Mouse (Mus musculus) spleen, adult 2 months (tissue): ENCODE data around the gene Smlr1. TPM values are rescaled to one million over a fixed set of nuclear protein-coding genes. Genes with fewer than 3 reads are reported as not detected.

Experiments used
- DNase-seq, 2 experiments: peaks; one replicate each; pipeline versions ENCODE4 v3.0.0 to v3.0.0-alpha.2; 2012 to 2021; ENCODE audit warnings: low spot score in 2 of 2, low read depth in 1 of 2
- H3K27ac ChIP-seq: fragments of 200-500 bp; 2 replicates; pipeline ENCODE4 v1.5.1; 2012; ENCODE audit warnings: low read length, inconsistent platforms; ENCODE audit not compliant: insufficient read depth
- H3K27me3 ChIP-seq: fragments of 200-500 bp; 2 replicates; pipeline ENCODE4 v1.6.1; 2012; ENCODE audit warnings: mild to moderate bottlenecking, moderate library complexity, low read length, inconsistent platforms; ENCODE audit not compliant: control insufficient read depth, insufficient read depth
- H3K36me3 ChIP-seq: fragments of 200-500 bp; 2 replicates; pipeline ENCODE4 v1.6.1; 2012; ENCODE audit warnings: mild to moderate bottlenecking, low read length, inconsistent platforms; ENCODE audit not compliant: control insufficient read depth, insufficient read depth
- H3K4me1 ChIP-seq: fragments of 200-500 bp; 2 replicates; pipeline ENCODE4 v1.6.1; 2011; ENCODE audit warnings: inconsistent platforms; ENCODE audit not compliant: control insufficient read depth, insufficient read depth, insufficient read length
- H3K4me3 ChIP-seq: fragments of 200-500 bp; 2 replicates; pipeline ENCODE4 v1.5.1; 2011; ENCODE audit warnings: mild to moderate bottlenecking, inconsistent platforms; ENCODE audit not compliant: insufficient read depth, insufficient read length; ENCODE audit errors: extremely low read depth
- CTCF ChIP-seq: fragments of 200-500 bp; IDR thresholded peaks from 2 replicates; pipeline ENCODE4 v1.5.1; 2011; ENCODE audit warnings: mild to moderate bottlenecking, inconsistent platforms; ENCODE audit not compliant: insufficient read depth, insufficient read length, insufficient replicate concordance; ENCODE audit errors: extremely low read depth
- POLR2A ChIP-seq: fragments of 200-500 bp; IDR thresholded peaks from 2 replicates; pipeline ENCODE4 v1.6.1; 2011; ENCODE audit warnings: low read depth, low read length, inconsistent platforms
- WGBS: fragments of 180-500 bp; shearing (Covaris S2); methylation state at CpG from one replicate; pipeline ENCODE4 v1.1.7; 2018; 5-methylcytosine and 5-hydroxymethylcytosine counted together
- polyA plus RNA-seq: library from polyadenylated mRNA; depleted of rRNA; stranded (reverse); fragments of >200 nt; gene quantifications from 2 replicates; pipeline ENCODE4 v1.2.3, GENCODE M21; 2012

Smlr1 gene
- polyA plus RNA-seq, 1 experiment: not detected

- 83% methylated on average over 4 of the region's 4 CpGs for WGBS
- Histone ChIP-seq H3K36me3 (peaks cover 11% of the 10 kb centered on the region), H3K27ac (no peak overlapping the region), H3K27me3 (no peaks in the 10 kb centered on the region), H3K4me3 (no peak overlapping the region), H3K4me1 (no peaks in the 10 kb centered on the region)
- no peak for DNase-seq
- no peak for TF ChIP-seq POLR2A
- no peak for TF ChIP-seq CTCF
Observed at GRCm38 (mm10) chr10:25526622-25527021, 9.4 kb downstream of the Smlr1 start.

- Histone ChIP-seq H3K27ac (no peak overlapping the region), H3K27me3 (no peaks in the 10 kb centered on the region), H3K4me3 (no peak overlapping the region), H3K4me1 (no peaks in the 10 kb centered on the region), H3K36me3 (peaks cover 12% of the 10 kb centered on the region)
- 91% methylated on average over 4 of the region's 4 CpGs for WGBS
- TF ChIP-seq CTCF: no peak
- no peak for TF ChIP-seq POLR2A
- DNase-seq: no peak
Observed at GRCm38 (mm10) chr10:25526156-25526555, 9.9 kb downstream of the Smlr1 start.

GRCm38 (mm10) chr10:25523727-25524126 lies 12.3 kb downstream of the Smlr1 start:
- no peak for TF ChIP-seq POLR2A
- no peak for TF ChIP-seq CTCF
- H3K27me3 ChIP-seq: no peaks in the 10 kb centered on the region
- no peak for DNase-seq
- no peaks in the 10 kb centered on the region for H3K4me1 ChIP-seq
- H3K4me3 ChIP-seq: no peak overlapping the region
- H3K27ac ChIP-seq: no peak overlapping the region
- 93% methylated on average over 8 of the region's 8 CpGs for WGBS
- peaks cover 16% of the 10 kb centered on the region for H3K36me3 ChIP-seq

GRCm38 (mm10) chr10:25520428-25520827 lies 15.6 kb downstream of the Smlr1 start:
- Histone ChIP-seq H3K27ac (no peak overlapping the region), H3K4me1 (no peaks in the 10 kb centered on the region), H3K4me3 (no peak overlapping the region), H3K36me3 (peaks cover 16% of the 10 kb centered on the region), H3K27me3 (no peaks in the 10 kb centered on the region)
- DNase-seq: no peak
- 79% methylated on average over 5 of the region's 5 CpGs for WGBS
- TF ChIP-seq POLR2A: no peak
- TF ChIP-seq CTCF: no peak

GRCm38 (mm10) chr10:25519954-25520353 lies 16.1 kb downstream of the Smlr1 start:
- no peak for DNase-seq
- Histone ChIP-seq H3K4me3 (no peak overlapping the region), H3K36me3 (peaks cover 16% of the 10 kb centered on the region), H3K27me3 (no peaks in the 10 kb centered on the region), H3K27ac (no peak overlapping the region), H3K4me1 (no peaks in the 10 kb centered on the region)
- TF ChIP-seq CTCF (no peak), POLR2A (no peak)
- WGBS: 93% methylated on average over 3 of the region's 3 CpGs

- no peak for DNase-seq
- H3K27ac ChIP-seq: no peak overlapping the region
- WGBS: 97% methylated on average over 1 of the region's 1 CpGs
Observed at GRCm38 (mm10) chr10:25513821-25514220, 22.2 kb downstream of the Smlr1 start.

GRCm38 (mm10) chr10:25503250-25503649 lies 32.8 kb downstream of the Smlr1 start:
- peaks cover 26% of the 10 kb centered on the region for H3K36me3 ChIP-seq
- TF ChIP-seq POLR2A: no peak
- TF ChIP-seq CTCF: no peak
- whole genome bisulfite sequencing: 94% methylated on average over 5 of the region's 5 CpGs
- no peaks in the 10 kb centered on the region for H3K4me1 ChIP-seq
- no peaks in the 10 kb centered on the region for H3K27me3 ChIP-seq
- no peak for DNase-seq
- no peak overlapping the region for H3K4me3 ChIP-seq
- no peak overlapping the region for H3K27ac ChIP-seq

More at GRCm38 (mm10) chr10:25513821-25514220, 22.2 kb downstream of the Smlr1 start:
- Histone ChIP-seq H3K4me1 (no peaks in the 10 kb centered on the region), H3K27me3 (no peaks in the 10 kb centered on the region), H3K36me3 (peaks cover 6% of the 10 kb centered on the region; the same call in 1 of the 2 replicates), H3K4me3 (no peak overlapping the region)
- TF ChIP-seq POLR2A (no peak), CTCF (no peak)
